16 mouse cellular contexts compared by ENCODE assay signal in the genomic region with DNA sequence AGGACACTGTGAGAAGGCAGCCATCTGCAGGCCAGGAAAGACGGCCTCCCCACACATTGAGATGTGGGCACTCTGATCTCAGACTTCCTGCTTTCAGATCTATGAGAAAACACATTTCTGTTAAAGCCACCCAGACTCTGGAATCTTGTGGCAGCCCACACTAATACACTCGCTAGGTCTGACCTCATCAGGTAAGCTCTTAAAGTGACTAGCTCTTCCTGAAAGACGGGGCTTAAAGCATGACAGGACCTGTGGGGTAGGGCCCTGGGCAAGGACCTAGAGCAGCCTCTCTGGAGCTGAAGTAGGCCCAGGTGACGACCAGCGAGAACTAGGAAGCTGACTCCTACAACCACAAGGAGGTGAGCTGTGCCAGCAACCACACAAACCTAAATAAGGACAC.
DNase-seq lines count a peak whose midpoint lies in the region; ATAC-seq lines count a peak whose summit lies in the region.
"Had no signal": no experiment of that assay in that cellular context is flagged by ENCODE, and none has a peak within 500 bp of the region (broad histone marks: within the 10 kb centered on the region; RNA-seq: fewer than 3 reads in every experiment).

No protein-coding gene starts in this region.

- H3K36me3 ChIP-seq in embryonic facial prominence, embryonic 14.5 days (ENCODE audit: control insufficient read depth, insufficient read depth, low read length) = 0 out of 2 replicates have a peak, but pooled peaks cover 3% of the 10 kb centered on the region
- H3K36me3 ChIP-seq: neural tube, embryonic 15.5 days had no signal

- H3K4me3 ChIP-seq in embryonic facial prominence, embryonic 14.5 days (ENCODE audit: low read depth, low read length) = no peak overlapping the region
- H3K4me3 ChIP-seq: limb, embryonic 13.5 days; neural tube, embryonic 15.5 days had no signal

- DNase-seq in 3134 (ENCODE audit: extremely low read depth, insufficient read length, low spot score) (peak; percentile 72), 416B (ENCODE audit: low read depth) (peak; percentile 80)
- no peak for DNase-seq in embryonic facial prominence, embryonic 14.5 days (ENCODE audit: low spot score)
- DNase-seq in adrenal gland, adult 2 months = no peak
- DNase-seq in retina, postnatal 1 day = no peak
- DNase-seq in kidney, postnatal 4 days = no peak
- no peak for DNase-seq in kidney, adult 8-10 months
- DNase-seq: cerebellum, adult 2 months; heart, postnatal 14 days; kidney, postnatal 10 days; liver, postnatal 0 days; right cerebral cortex, postnatal 25 days had no signal

- H3K9ac ChIP-seq in embryonic facial prominence, embryonic 14.5 days (ENCODE audit: low read depth, low read length) = no peak overlapping the region
- H3K9ac ChIP-seq: limb, embryonic 13.5 days; liver, postnatal 0 days; neural tube, embryonic 15.5 days had no signal

- H3K27me3 ChIP-seq in embryonic facial prominence, embryonic 14.5 days (replicated peaks; ENCODE audit: control insufficient read depth, insufficient read depth, low read length) = no peaks in the 10 kb centered on the region
- H3K27me3 ChIP-seq: limb, embryonic 13.5 days; neural tube, embryonic 15.5 days had no signal

- no peak overlapping the region for H3K4me2 ChIP-seq in embryonic facial prominence, embryonic 14.5 days (ENCODE audit: low read depth, low read length)
- H3K4me2 ChIP-seq: limb, embryonic 13.5 days; neural tube, embryonic 15.5 days had no signal

- 51% methylated on average over 5 of the region's 5 CpGs for WGBS in embryonic facial prominence, embryonic 14.5 days

- ATAC-seq in embryonic facial prominence, embryonic 14.5 days (ENCODE audit: low read depth) = peak; percentile 76; the same call in 1 of the 2 replicates
- ATAC-seq in megakaryocyte, adult 5-6 weeks (ENCODE audit: poor library complexity, severe bottlenecking) = peak; percentile 45
- ATAC-seq: forebrain, embryonic 14.5 days; liver, postnatal 0 days had no signal

- peaks cover 11% of the 10 kb centered on the region; the same call in 1 of the 2 replicates for H3K4me1 ChIP-seq in embryonic facial prominence, embryonic 14.5 days (ENCODE audit: control insufficient read depth, insufficient read depth, low read length)

- H3K27ac ChIP-seq in embryonic facial prominence, embryonic 14.5 days (replicated peaks; ENCODE audit: low read depth, low read length) = no peak overlapping the region
- H3K27ac ChIP-seq: limb, embryonic 13.5 days; neural tube, embryonic 15.5 days had no signal

- H3K9me3 ChIP-seq in embryonic facial prominence, embryonic 14.5 days (ENCODE audit: control insufficient read depth, low read length) = 0 out of 2 replicates have a peak, but pooled peaks cover 6% of the 10 kb centered on the region
- H3K9me3 ChIP-seq: limb, embryonic 13.5 days; neural tube, embryonic 15.5 days had no signal

Comparison
In these comparisons a context has a peak if more than half of its experiments do, and no peak if none do; other contexts are left out.
1. DNase-seq: peak in 3134 (single experiment) and 416B (single experiment); none in embryonic facial prominence, embryonic 14.5 days (single experiment), adrenal gland, adult 2 months (single experiment), retina, postnatal 1 day (single experiment), kidney, postnatal 4 days (0 of 2) and kidney, adult 8-10 months (0 of 2).